Mouse (Mus musculus): ENCODE measurements around the gene Tbcd. TPM values are rescaled to one million over a fixed set of nuclear protein-coding genes. Genes with fewer than 3 reads are reported as not detected.
A peak's percentile ranks its signal among the peaks of the same experiment; 100 is the strongest.

Tbcd gene
- polyA plus RNA-seq, 1 experiment from 2014 or later, result 16.6 TPM

DNA sequence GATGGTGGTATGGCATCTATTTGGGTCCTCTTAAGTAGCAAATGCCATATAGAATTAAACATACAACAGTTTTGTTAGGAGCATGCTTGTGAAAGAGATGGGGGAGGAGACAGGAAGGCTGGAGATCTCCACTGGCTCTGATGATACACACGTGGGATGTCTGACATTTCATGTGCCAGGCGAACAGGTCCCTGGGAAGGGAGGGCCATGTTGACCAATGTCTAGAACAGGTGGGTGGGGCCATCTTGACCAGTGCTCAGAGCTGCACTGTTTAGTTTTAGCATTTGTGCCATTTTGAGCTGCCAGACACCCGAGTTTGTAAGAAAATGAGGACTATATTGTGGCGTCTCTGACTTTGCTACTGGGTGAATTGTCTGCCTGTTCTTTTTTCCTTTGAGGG lies 56.7 kb downstream of the Tbcd start:
- Histone ChIP-seq H3K4me2 (ENCODE audit: low read length) (no peak overlapping the region), H3K27ac (replicated peaks in 1 of 2; ENCODE audit: control insufficient read depth in 1 of 2, insufficient read depth in 1 of 2, low read depth in 2 of 2, low read length in 2 of 2) (no peak overlapping the region), H3K4me1 (ENCODE audit: control insufficient read depth in 2 of 2, insufficient read depth in 2 of 2, low read length in 2 of 2) (no peaks in the 10 kb centered on the region), H3K27me3 (ENCODE audit: control insufficient read depth, insufficient read depth, low read length) (no peaks in the 10 kb centered on the region), H3K9ac (ENCODE audit: low read length) (no peak overlapping the region), H3K4me3 (ENCODE audit: control insufficient read depth in 1 of 2, insufficient read depth in 1 of 2, low read depth in 1 of 2, low read length in 2 of 2) (no peak overlapping the region), H3K9me3 (ENCODE audit: control insufficient read depth, low read length) (no peaks in the 10 kb centered on the region), H3K36me3 (ENCODE audit: control insufficient read depth, insufficient read depth, low read length) (peaks cover 13% of the 10 kb centered on the region)
- WGBS, result 55% methylated on average over 4 of the region's 4 CpGs
- no peak for ATAC-seq (ENCODE audit: insufficient number of reproducible peaks, insufficient read depth, low FRiP score, low read depth)

DNA sequence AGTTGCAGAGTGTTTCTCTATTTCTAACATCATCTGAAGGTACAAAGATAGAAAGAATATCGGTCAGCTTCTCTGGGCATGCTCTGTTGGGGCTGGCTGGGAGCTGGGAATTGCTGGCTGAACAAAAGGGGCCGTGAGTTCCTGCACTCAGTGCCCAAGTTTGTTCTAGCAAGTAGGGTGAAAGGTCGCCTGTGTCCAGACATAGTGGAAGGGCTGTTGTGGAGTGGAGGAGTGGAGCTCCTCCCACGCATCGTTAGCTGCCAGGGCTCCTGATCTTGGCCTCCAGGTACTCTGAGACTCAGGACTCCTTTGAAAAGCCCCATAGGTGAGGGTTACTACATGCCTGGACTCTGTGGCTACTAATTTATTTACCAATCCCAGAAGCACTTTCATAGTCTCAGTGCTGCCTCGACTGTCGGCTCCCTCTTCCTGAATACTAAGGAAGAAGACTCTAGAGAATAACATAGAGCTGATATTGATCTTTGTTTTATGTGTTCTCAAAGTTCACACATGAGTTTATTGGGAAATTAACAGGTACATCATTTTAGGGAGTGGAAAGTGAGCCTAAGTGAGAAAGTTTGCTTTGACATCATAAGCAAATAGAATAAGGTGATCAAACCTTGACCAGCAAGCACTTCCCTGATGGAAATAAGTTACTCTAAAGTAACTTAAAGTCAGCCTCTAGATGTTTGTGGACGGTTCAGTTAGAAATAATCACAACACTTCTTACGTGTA lies 58.9 kb downstream of the Tbcd start:
- no peak for ATAC-seq (ENCODE audit: insufficient number of reproducible peaks, insufficient read depth, low FRiP score, low read depth)
- no peak overlapping the region for H3K9ac ChIP-seq (ENCODE audit: low read length)
- no peaks in the 10 kb centered on the region for H3K27me3 ChIP-seq (ENCODE audit: control insufficient read depth, insufficient read depth, low read length)
- H3K9me3 ChIP-seq (ENCODE audit: control insufficient read depth, low read length), result no peaks in the 10 kb centered on the region
- 0 out of 2 replicates have a peak, but pooled peaks cover 2% of the 10 kb centered on the region for H3K36me3 ChIP-seq (ENCODE audit: control insufficient read depth, insufficient read depth, low read length)
- H3K27ac ChIP-seq (replicated peaks in 1 of 2; ENCODE audit: control insufficient read depth in 1 of 2, insufficient read depth in 1 of 2, low read depth in 2 of 2, low read length in 2 of 2), result no peak overlapping the region
- 77% methylated on average over 9 of the region's 9 CpGs for WGBS
- no peaks in the 10 kb centered on the region for H3K4me1 ChIP-seq (ENCODE audit: control insufficient read depth in 2 of 2, insufficient read depth in 2 of 2, low read length in 2 of 2)
- H3K4me2 ChIP-seq (ENCODE audit: low read length), result no peak overlapping the region
- no peak overlapping the region for H3K4me3 ChIP-seq (ENCODE audit: control insufficient read depth in 1 of 2, insufficient read depth in 1 of 2, low read depth in 1 of 2, low read length in 2 of 2)

DNA sequence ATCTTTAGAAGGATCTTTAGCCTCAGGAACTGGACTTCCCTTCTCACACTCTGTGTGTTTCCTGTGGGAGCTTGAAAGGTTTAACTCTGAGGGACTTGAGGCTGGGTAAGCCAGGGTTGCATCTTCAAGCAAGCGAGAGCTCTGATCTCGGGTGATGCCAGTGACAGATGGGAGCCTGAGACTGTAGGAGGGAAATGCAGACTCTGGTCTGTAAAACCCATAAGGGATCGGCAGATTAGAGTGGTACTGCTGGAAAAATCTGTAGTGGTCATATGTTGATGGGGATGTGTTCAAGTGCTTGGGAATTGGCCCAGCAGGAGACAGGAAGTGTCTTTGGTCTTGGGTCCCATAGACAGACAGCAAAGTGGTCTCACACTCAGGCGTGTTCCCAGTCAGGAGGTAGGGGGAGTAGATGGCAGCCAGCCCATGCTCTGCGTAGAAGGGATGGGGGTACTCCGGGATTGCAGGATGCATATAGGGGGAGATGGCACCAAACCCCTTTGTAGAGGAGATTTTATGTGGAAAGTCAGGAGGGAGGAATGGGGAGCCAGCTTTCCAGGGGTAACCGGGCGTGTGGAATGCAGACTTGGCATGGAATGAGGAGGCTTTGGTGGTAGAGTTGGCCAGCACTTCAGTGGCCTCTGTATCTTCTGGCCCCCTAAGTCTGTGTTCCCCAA lies 61.3 kb downstream of the Tbcd start:
- H3K9me3 ChIP-seq (ENCODE audit: control insufficient read depth, low read length), result no peaks in the 10 kb centered on the region
- peaks cover 0 to 7% of the 10 kb centered on the region in 2 experiments; a peak in 3 of 4 replicates for H3K4me1 ChIP-seq (ENCODE audit: control insufficient read depth in 2 of 2, insufficient read depth in 2 of 2, low read length in 2 of 2)
- WGBS, result 85% methylated on average over 8 of the region's 8 CpGs
- no peak overlapping the region for H3K9ac ChIP-seq (ENCODE audit: low read length)
- no peak for ATAC-seq (ENCODE audit: insufficient number of reproducible peaks, insufficient read depth, low FRiP score, low read depth)
- no peak overlapping the region for H3K4me2 ChIP-seq (ENCODE audit: low read length)
- H3K27ac ChIP-seq (replicated peaks in 1 of 2; ENCODE audit: control insufficient read depth in 1 of 2, insufficient read depth in 1 of 2, low read depth in 2 of 2, low read length in 2 of 2), result no peak overlapping the region
- H3K36me3 ChIP-seq (ENCODE audit: control insufficient read depth, insufficient read depth, low read length), result no peaks in the 10 kb centered on the region
- no peak overlapping the region for H3K4me3 ChIP-seq (ENCODE audit: control insufficient read depth in 1 of 2, insufficient read depth in 1 of 2, low read depth in 1 of 2, low read length in 2 of 2)
- no peaks in the 10 kb centered on the region for H3K27me3 ChIP-seq (ENCODE audit: control insufficient read depth, insufficient read depth, low read length)

DNA sequence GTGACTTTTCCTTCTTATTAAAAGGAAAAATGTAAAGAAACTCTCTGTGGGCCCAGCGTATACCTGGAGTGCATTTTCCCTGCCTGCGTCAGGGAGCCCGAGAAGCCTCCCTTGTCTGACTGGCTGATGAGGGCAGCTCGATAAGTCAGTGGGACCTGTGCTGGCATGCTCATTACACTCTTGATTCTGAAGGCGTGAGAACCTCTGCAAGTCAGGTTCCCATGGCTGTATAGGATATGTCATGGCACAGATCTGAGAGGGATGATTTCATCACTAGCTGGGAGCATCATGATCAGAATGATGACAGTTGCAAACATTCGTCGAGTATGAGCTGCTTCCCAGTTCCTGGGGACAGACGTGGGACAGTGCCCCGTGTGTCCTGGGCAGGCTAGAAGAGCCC lies 64.2 kb downstream of the Tbcd start:
- H3K4me3 ChIP-seq (ENCODE audit: control insufficient read depth in 1 of 2, insufficient read depth in 1 of 2, low read depth in 1 of 2, low read length in 2 of 2), result no peak overlapping the region
- ATAC-seq (ENCODE audit: insufficient number of reproducible peaks, insufficient read depth, low FRiP score, low read depth), result no peak
- WGBS, result 84% methylated on average over 9 of the region's 9 CpGs
- peaks cover 2 to 12% of the 10 kb centered on the region in 2 experiments; a peak in 3 of 4 replicates for H3K4me1 ChIP-seq (ENCODE audit: control insufficient read depth in 2 of 2, insufficient read depth in 2 of 2, low read length in 2 of 2)
- H3K4me2 ChIP-seq (ENCODE audit: low read length), result no peak overlapping the region
- H3K27me3 ChIP-seq (ENCODE audit: control insufficient read depth, insufficient read depth, low read length), result no peaks in the 10 kb centered on the region
- H3K27ac ChIP-seq (replicated peaks in 1 of 2; ENCODE audit: control insufficient read depth in 1 of 2, insufficient read depth in 1 of 2, low read depth in 2 of 2, low read length in 2 of 2), result no peak overlapping the region
- no peaks in the 10 kb centered on the region for H3K36me3 ChIP-seq (ENCODE audit: control insufficient read depth, insufficient read depth, low read length)
- H3K9me3 ChIP-seq (ENCODE audit: control insufficient read depth, low read length), result no peaks in the 10 kb centered on the region
- no peak overlapping the region for H3K9ac ChIP-seq (ENCODE audit: low read length)

DNA sequence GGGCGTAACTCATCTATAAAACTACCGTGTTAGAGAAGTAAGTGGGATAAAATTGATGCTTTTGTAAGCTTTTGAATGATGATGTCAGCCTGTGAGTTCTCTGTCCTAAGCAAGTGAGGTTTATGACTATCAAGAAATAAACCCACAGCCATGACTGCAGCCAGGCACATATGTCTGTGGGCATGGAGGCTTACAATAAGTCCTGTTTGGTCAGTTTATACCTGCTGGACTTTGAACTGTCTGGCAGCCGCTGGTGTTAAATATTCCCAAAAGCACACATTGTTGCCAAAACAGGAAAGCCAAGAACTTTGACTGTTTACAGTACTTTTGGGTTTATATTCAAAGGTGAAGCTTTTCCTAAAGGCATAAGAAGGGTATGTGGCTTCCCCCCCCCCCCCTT lies 65.2 kb downstream of the Tbcd start:
- Histone ChIP-seq H3K9me3 (ENCODE audit: control insufficient read depth, low read length) (no peaks in the 10 kb centered on the region), H3K4me1 (ENCODE audit: control insufficient read depth in 2 of 2, insufficient read depth in 2 of 2, low read length in 2 of 2) (peaks cover 2 to 12% of the 10 kb centered on the region in 2 experiments; a peak in 3 of 4 replicates), H3K27ac (replicated peaks in 1 of 2; ENCODE audit: control insufficient read depth in 1 of 2, insufficient read depth in 1 of 2, low read depth in 2 of 2, low read length in 2 of 2) (no peak overlapping the region), H3K9ac (ENCODE audit: low read length) (no peak overlapping the region), H3K27me3 (ENCODE audit: control insufficient read depth, insufficient read depth, low read length) (no peaks in the 10 kb centered on the region), H3K4me2 (ENCODE audit: low read length) (no peak overlapping the region), H3K36me3 (ENCODE audit: control insufficient read depth, insufficient read depth, low read length) (no peaks in the 10 kb centered on the region), H3K4me3 (ENCODE audit: control insufficient read depth in 1 of 2, insufficient read depth in 1 of 2, low read depth in 1 of 2, low read length in 2 of 2) (no peak overlapping the region)
- ATAC-seq (ENCODE audit: insufficient number of reproducible peaks, insufficient read depth, low FRiP score, low read depth), result no peak
- 92% methylated on average over 3 of the region's 3 CpGs for WGBS

DNA sequence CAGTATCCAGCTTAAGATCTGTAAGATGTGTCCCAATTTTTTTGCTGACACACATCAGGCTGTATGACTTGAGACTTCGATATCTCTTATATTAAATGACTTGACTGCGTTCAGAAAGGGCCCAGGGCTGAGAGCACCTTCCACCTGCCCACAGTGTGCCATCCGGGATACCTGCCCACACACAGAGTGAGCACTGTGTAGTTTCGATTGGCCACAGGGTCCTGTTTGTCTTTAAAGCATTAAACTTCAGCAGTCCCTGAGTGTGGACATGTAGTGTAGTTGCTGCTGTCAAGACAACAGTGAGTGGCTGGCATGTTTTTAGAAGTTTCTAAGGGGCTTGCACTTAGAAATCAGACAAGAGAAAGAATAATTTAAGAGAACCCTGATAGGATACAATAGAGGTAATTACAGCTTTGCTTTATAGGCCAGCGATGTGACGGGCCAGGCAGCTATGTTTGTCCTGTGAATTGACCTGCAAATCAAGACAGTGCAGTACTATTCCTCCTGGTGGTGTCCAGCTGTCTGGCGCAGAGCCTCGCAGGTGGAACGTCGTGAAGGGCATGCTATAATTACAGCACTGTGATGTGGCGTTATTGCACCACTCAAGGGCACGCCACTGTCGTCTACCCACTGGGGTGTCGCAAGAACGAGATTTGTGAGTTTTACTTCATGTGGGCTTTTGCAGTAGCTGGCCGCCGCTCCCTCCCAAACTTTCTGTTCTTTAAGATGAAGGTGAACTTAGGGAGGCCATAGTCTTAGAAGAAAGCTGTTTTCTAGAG lies 66.1 kb downstream of the Tbcd start:
- H3K4me3 ChIP-seq (ENCODE audit: control insufficient read depth in 1 of 2, insufficient read depth in 1 of 2, low read depth in 1 of 2, low read length in 2 of 2), result no peak overlapping the region
- WGBS, result 58% methylated on average over 17 of the region's 17 CpGs
- H3K4me1 ChIP-seq (ENCODE audit: control insufficient read depth in 2 of 2, insufficient read depth in 2 of 2, low read length in 2 of 2), result peaks cover 2 to 12% of the 10 kb centered on the region in 2 experiments; a peak in 3 of 4 replicates
- H3K9ac ChIP-seq (ENCODE audit: low read length), result no peak overlapping the region
- H3K27me3 ChIP-seq (ENCODE audit: control insufficient read depth, insufficient read depth, low read length), result no peaks in the 10 kb centered on the region
- no peaks in the 10 kb centered on the region for H3K9me3 ChIP-seq (ENCODE audit: control insufficient read depth, low read length)
- H3K27ac ChIP-seq (replicated peaks in 1 of 2; ENCODE audit: control insufficient read depth in 1 of 2, insufficient read depth in 1 of 2, low read depth in 2 of 2, low read length in 2 of 2), result no peak overlapping the region
- peak overlapping the region; percentile 23; the same call in 1 of the 2 replicates for H3K4me2 ChIP-seq (ENCODE audit: low read length)
- no peak for ATAC-seq (ENCODE audit: insufficient number of reproducible peaks, insufficient read depth, low FRiP score, low read depth)
- no peaks in the 10 kb centered on the region for H3K36me3 ChIP-seq (ENCODE audit: control insufficient read depth, insufficient read depth, low read length)

DNA sequence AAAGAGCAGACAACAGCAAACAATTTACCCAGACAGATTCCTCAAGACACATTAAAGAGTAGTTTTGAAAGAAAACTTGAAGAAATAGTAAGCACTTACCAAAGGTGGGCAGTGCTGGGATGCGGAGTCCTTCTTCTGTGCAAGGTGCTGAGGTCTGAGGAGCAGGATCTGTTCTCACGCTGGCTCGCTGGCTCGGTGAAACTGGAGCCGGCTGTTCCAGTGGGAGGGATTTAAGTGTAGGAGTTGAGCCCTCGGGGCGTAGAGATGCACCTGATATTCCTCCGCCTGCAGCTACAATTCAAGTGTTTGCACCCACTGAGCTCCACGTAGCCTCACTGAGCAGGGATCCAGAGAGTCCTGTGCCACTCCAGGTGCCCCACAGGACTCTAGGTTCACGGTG lies 67.4 kb downstream of the Tbcd start, which contains the start of gene Zfp750:
Gene Zfp750 (minus strand): TSS at position 203 of the 400 bp plus-strand sequence.
- H3K4me2 ChIP-seq (ENCODE audit: low read length), result peak within 1 kb of the TSS; percentile 23; the same call in 1 of the 2 replicates
- ATAC-seq (ENCODE audit: insufficient number of reproducible peaks, insufficient read depth, low FRiP score, low read depth), result no peak
- H3K4me1 ChIP-seq (ENCODE audit: control insufficient read depth in 2 of 2, insufficient read depth in 2 of 2, low read length in 2 of 2), result peaks cover 2 to 12% of the 10 kb centered on the region in 2 experiments; a peak in 3 of 4 replicates
- no peaks in the 10 kb centered on the region for H3K36me3 ChIP-seq (ENCODE audit: control insufficient read depth, insufficient read depth, low read length)
- 42% methylated on average over 10 of the region's 10 CpGs for WGBS
- H3K4me3 ChIP-seq (ENCODE audit: control insufficient read depth in 1 of 2, insufficient read depth in 1 of 2, low read depth in 1 of 2, low read length in 2 of 2), result no peak within 1 kb of the TSS
- no peaks in the 10 kb centered on the region for H3K9me3 ChIP-seq (ENCODE audit: control insufficient read depth, low read length)
- H3K27ac ChIP-seq (replicated peaks in 1 of 2; ENCODE audit: control insufficient read depth in 1 of 2, insufficient read depth in 1 of 2, low read depth in 2 of 2, low read length in 2 of 2), result no peak within 1 kb of the TSS
- H3K27me3 ChIP-seq (ENCODE audit: control insufficient read depth, insufficient read depth, low read length), result no peaks in the 10 kb centered on the region
- H3K9ac ChIP-seq (ENCODE audit: low read length), result no peak within 1 kb of the TSS
